Mouse (Mus musculus) hindbrain, embryonic 16.5 days (tissue): ENCODE data around the gene Gm21425. TPM values are rescaled to one million over a fixed set of nuclear protein-coding genes. Genes with fewer than 3 reads are reported as not detected.
"Not testable (repeated sequence)": the region's sequence is repeated elsewhere in the genome, so short reads cannot be mapped to it uniquely, and the experiment has no call there.

Experiments used
- ATAC-seq: fragments of 200-750 bp; cut with Nextera tagmentation; 2 replicates; pipeline ENCODE4 v1.8.0; 2017; ENCODE audit warnings: moderate TSS enrichment, moderate library complexity
- H3K27ac ChIP-seq: fragments of 300-500 bp; sonication (generic); 2 replicates; pipeline ENCODE4 v1.5.1; 2014; ENCODE audit warnings: low read depth, mild to moderate bottlenecking, control low read depth, low read length, moderate library complexity
- H3K27me3 ChIP-seq: fragments of 300-500 bp; sonication (generic); replicated peaks from 2 replicates; pipeline ENCODE4 v1.6.1; 2014; ENCODE audit warnings: low read length; ENCODE audit not compliant: control insufficient read depth, insufficient read depth
- H3K36me3 ChIP-seq: fragments of 300-500 bp; sonication (generic); 2 replicates; pipeline ENCODE4 v1.6.1; 2014; ENCODE audit warnings: mild to moderate bottlenecking, low read length, moderate library complexity, mixed read lengths; ENCODE audit not compliant: control insufficient read depth, insufficient read depth
- H3K4me1 ChIP-seq: fragments of 300-500 bp; sonication (generic); 2 replicates; pipeline ENCODE4 v1.6.1; 2014; ENCODE audit warnings: low read depth, low read length; ENCODE audit not compliant: control insufficient read depth, insufficient read depth
- H3K4me2 ChIP-seq: fragments of 300-500 bp; sonication (generic); 2 replicates; pipeline ENCODE4 v1.6.1; 2014; ENCODE audit warnings: mild to moderate bottlenecking, low read length, control low read depth, moderate library complexity
- H3K4me3 ChIP-seq: fragments of 300-500 bp; sonication (generic); 2 replicates; pipeline ENCODE4 v1.5.1; 2014; ENCODE audit warnings: mild to moderate bottlenecking, low read length, control low read depth, moderate library complexity
- H3K9ac ChIP-seq: fragments of 300-500 bp; sonication (generic); 2 replicates; pipeline ENCODE4 v1.6.1; 2014; ENCODE audit warnings: low read depth, mild to moderate bottlenecking, control low read depth, low read length, moderate library complexity
- H3K9me3 ChIP-seq: fragments of 300-500 bp; sonication (generic); 2 replicates; pipeline ENCODE4 v1.6.1; 2014; ENCODE audit warnings: mild to moderate bottlenecking, low read length, moderate library complexity; ENCODE audit not compliant: control insufficient read depth
- WGBS: fragments of 180-500 bp; shearing (Covaris S2); extraction: QIAGEN DNeasy Blood & Tissue Kit; methylation state at CpG from one replicate; pipeline ENCODE4 v1.1.7; 2014; 5-methylcytosine and 5-hydroxymethylcytosine counted together
- polyA plus RNA-seq: library from polyadenylated mRNA; unstranded; fragments of >200 nt; fragmentation: Nextera tagmentation; extraction: Ambion mirVana; gene quantifications from 2 replicates; pipeline ENCODE4 v1.2.1, GENCODE M21; 2015

Gene Gm21425
- not detected in 2 replicates for polyA plus RNA-seq

- not testable (repeated sequence) for H3K27ac ChIP-seq, H3K9ac ChIP-seq, H3K4me3 ChIP-seq, ATAC-seq, H3K4me1 ChIP-seq, H3K4me2 ChIP-seq, H3K27me3 ChIP-seq, H3K36me3 ChIP-seq, H3K9me3 ChIP-seq
Observed at GRCm38 (mm10) chrY:13161668-13162067, at the start of gene Gm21425. Gene Gm21425 (plus strand): TSS chrY:13161968.

GRCm38 (mm10) chrY:13133392-13133791 is 28.4 kb upstream of the Gm21425 start, which contains the start of gene Gm21891:
Gene Gm21891 (minus strand): TSS chrY:13133492.
- H3K9me3 ChIP-seq, H3K27ac ChIP-seq, H3K27me3 ChIP-seq, H3K4me3 ChIP-seq, H3K4me2 ChIP-seq, H3K4me1 ChIP-seq, H3K36me3 ChIP-seq, H3K9ac ChIP-seq, ATAC-seq: not testable (repeated sequence)
- WGBS, result no CpG with 5 or more reads among the region's 3 CpGs

Other genes starting within 250 kb of the Gm21425 start
- not detected in 2 replicates for gene Gm20807, start 119.1 kb upstream of the Gm21425 start, polyA plus RNA-seq
- not detected in 2 replicates for gene Gm21891, start 28.5 kb upstream of the Gm21425 start, polyA plus RNA-seq
- gene Gm21828, start 62.0 kb downstream of the Gm21425 start, polyA plus RNA-seq, result not detected in 2 replicates
- not detected in 2 replicates for gene Gm21440, start 90.4 kb downstream of the Gm21425 start, polyA plus RNA-seq
- gene Gm21454, start 90.5 kb downstream of the Gm21425 start, polyA plus RNA-seq, result not detected in 2 replicates
- gene Gm21725, start 187.1 kb downstream of the Gm21425 start, polyA plus RNA-seq, result not detected in 2 replicates